Mouse (Mus musculus) cerebellum, adult 11-12 months (tissue): ENCODE results near the gene Olfr561.

ENCODE experiments used
- DNase-seq: peaks from one replicate; pipeline ENCODE4 v3.0.0; 2022

The Olfr561 gene

GRCm38 (mm10) chr7:102770921-102771320 is at the start of gene Olfr561:
Olfr561 (plus strand) TSS chr7:102771221.
- DNase-seq: no peak

- no peak for DNase-seq
These were observed 43.6 kb upstream of the Olfr561 start, which contains the start of gene Olfr559 for GRCm38 (mm10) chr7:102727391-102727790. Olfr559 (minus strand) TSS chr7:102727491.

- DNase-seq: no peak
These were observed 37.2 kb upstream of the Olfr561 start for GRCm38 (mm10) chr7:102733793-102734192.

GRCm38 (mm10) chr7:102737705-102738104 is 33.3 kb upstream of the Olfr561 start:
- no peak for DNase-seq

GRCm38 (mm10) chr7:102752086-102752485 is 18.9 kb upstream of the Olfr561 start:
- DNase-seq: no peak

GRCm38 (mm10) chr7:102759266-102759665 is 11.8 kb upstream of the Olfr561 start, which contains the start of the genes Olfr560 and Olfr78:
Olfr560 (minus strand) TSS chr7:102759366.
Olfr78 (minus strand) TSS chr7:102759471.
- no peak for DNase-seq

- DNase-seq: no peak
These were observed 32.2 kb downstream of the Olfr561 start, which contains the start of gene Olfr564 for GRCm38 (mm10) chr7:102803180-102803579. Olfr564 (plus strand) TSS chr7:102803480.
